In the genomic region with DNA sequence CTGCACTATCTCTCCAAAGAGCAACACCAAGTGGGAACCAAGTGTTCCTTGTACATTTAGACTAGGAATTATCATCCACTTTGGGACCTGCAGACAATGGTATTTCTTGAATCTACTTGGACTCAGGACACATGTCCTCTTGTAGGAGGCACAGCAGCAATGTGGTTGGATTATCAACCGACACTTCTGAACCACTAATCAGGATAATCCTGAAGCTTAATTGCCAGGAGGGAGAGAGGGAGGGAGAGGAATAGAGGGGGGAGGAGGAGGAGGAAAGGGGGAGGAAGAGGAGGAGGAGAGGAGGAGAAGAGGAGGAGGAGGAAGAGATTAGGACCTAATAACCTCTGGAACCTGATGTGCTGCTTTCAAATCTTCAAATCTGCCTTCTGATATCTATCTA, we compare ENCODE assay signal across 16 mouse cellular contexts.
A peak's percentile ranks its signal among the peaks of the same experiment; 100 is the strongest.
DNase-seq lines count a peak whose midpoint lies in the region.
"Had no signal": no experiment of that assay in that cellular context is flagged by ENCODE, and none has a peak within 500 bp of the region (broad histone marks: within the 10 kb centered on the region; RNA-seq: fewer than 3 reads in every experiment).

No protein-coding gene starts in this region.

- DNase-seq in heart, adult 11 months, result peak; percentile 34
- DNase-seq in heart, embryonic 10.5 days (ENCODE audit: low spot score), result no peak
- DNase-seq in retina, adult 2 months (ENCODE audit: low read depth, low spot score), result peak; percentile 68
- no peak for DNase-seq in retina, embryonic 14.5 days (ENCODE audit: low spot score)
- DNase-seq in retina, postnatal 7 days (ENCODE audit: low read depth, low spot score), result peak; percentile 51
- no peak for DNase-seq in kidney, postnatal 14 days
- DNase-seq: adrenal gland, postnatal 10 days; cerebellum, adult 11-12 months; cerebellum, adult 2 months; cerebellum, adult 9-10 months; cerebellum, postnatal 10 days; cerebellum, postnatal 25 days had no signal

- H3K4me1 ChIP-seq in heart, embryonic 10.5 days, result peaks cover 12% of the 10 kb centered on the region; the same call in 1 of the 2 replicates
- H3K4me1 ChIP-seq: forebrain, embryonic 15.5 days had no signal

- H3K4me3 ChIP-seq in heart, embryonic 10.5 days, result no peak overlapping the region
- H3K4me3 ChIP-seq: embryonic facial prominence, embryonic 10.5 days; embryonic facial prominence, embryonic 12.5 days; forebrain, embryonic 13.5 days; forebrain, embryonic 15.5 days had no signal

- H3K27me3 ChIP-seq in heart, embryonic 10.5 days (ENCODE audit: insufficient read depth, poor library complexity, severe bottlenecking), result no peaks in the 10 kb centered on the region
- H3K27me3 ChIP-seq: embryonic facial prominence, embryonic 12.5 days; forebrain, embryonic 13.5 days; forebrain, embryonic 15.5 days had no signal

- H3K27ac ChIP-seq in heart, embryonic 10.5 days, result no peak overlapping the region
- H3K27ac ChIP-seq: embryonic facial prominence, embryonic 10.5 days; embryonic facial prominence, embryonic 12.5 days; forebrain, embryonic 13.5 days; forebrain, embryonic 15.5 days had no signal

- H3K36me3 ChIP-seq in heart, embryonic 10.5 days, result no peaks in the 10 kb centered on the region
- H3K36me3 ChIP-seq: embryonic facial prominence, embryonic 10.5 days; embryonic facial prominence, embryonic 12.5 days; forebrain, embryonic 15.5 days had no signal

- WGBS in heart, embryonic 10.5 days, result 59% methylated on average over 1 of the region's 1 CpGs

- no peaks in the 10 kb centered on the region for H3K9me3 ChIP-seq in heart, embryonic 10.5 days
- H3K9me3 ChIP-seq: embryonic facial prominence, embryonic 10.5 days; embryonic facial prominence, embryonic 12.5 days; forebrain, embryonic 13.5 days; forebrain, embryonic 15.5 days had no signal

Comparison
In these comparisons a context has a peak if more than half of its experiments do, and no peak if none do; other contexts are left out.
1. DNase-seq: peak in heart, adult 11 months (single experiment), retina, adult 2 months (single experiment) and retina, postnatal 7 days (single experiment); none in heart, embryonic 10.5 days (single experiment), retina, embryonic 14.5 days (single experiment) and kidney, postnatal 14 days (single experiment).